ENCODE assay signal across 26 mouse cellular contexts in genomic region chr1:128650596-128650995, GRCm38 (mm10).
"Had no signal": no experiment of that assay in that cellular context is flagged by ENCODE, and none has a peak within 500 bp of the region (broad histone marks: within the 10 kb centered on the region; RNA-seq: fewer than 3 reads in every experiment).

No protein-coding gene starts in this region.

- H3K36me3 ChIP-seq: heart, embryonic 13.5 days; heart, embryonic 15.5 days; hindbrain, embryonic 12.5 days; kidney, embryonic 15.5 days; limb, embryonic 13.5 days; limb, embryonic 15.5 days; liver, embryonic 12.5 days had no signal

- DNase-seq: gastrocnemius, postnatal 14 days; gastrocnemius, postnatal 36 days; heart, adult 11 months; heart, adult 2 months; heart, postnatal 14 days; heart, postnatal 36 days; kidney, adult 11 months; kidney, adult 2 months; kidney, adult 9 months; kidney, postnatal 14 days; kidney, postnatal 36 days; layer of hippocampus, adult 9-11 months; layer of hippocampus, postnatal 36 days; left cerebral cortex, postnatal 4 days had no signal

- H3K4me1 ChIP-seq: heart, embryonic 13.5 days; heart, embryonic 15.5 days; limb, embryonic 13.5 days; limb, embryonic 15.5 days; liver, embryonic 12.5 days had no signal

- H3K27ac ChIP-seq: heart, adult 2 months; heart, embryonic 15.5 days; hindbrain, embryonic 12.5 days; hindbrain, embryonic 14.5 days; kidney, embryonic 15.5 days; kidney, postnatal 0 days; limb, embryonic 13.5 days; limb, embryonic 15.5 days; liver, embryonic 12.5 days had no signal

- H3K9ac ChIP-seq: heart, embryonic 13.5 days; heart, embryonic 15.5 days; hindbrain, embryonic 12.5 days; hindbrain, embryonic 14.5 days; kidney, embryonic 15.5 days; limb, embryonic 13.5 days; limb, embryonic 15.5 days; liver, embryonic 12.5 days had no signal

- ATAC-seq: hindbrain, embryonic 16.5 days; intestine, embryonic 16.5 days; liver, embryonic 12.5 days had no signal

- H3K4me3 ChIP-seq: heart, adult 2 months; heart, embryonic 13.5 days; heart, embryonic 15.5 days; hindbrain, embryonic 12.5 days; kidney, embryonic 15.5 days; limb, embryonic 13.5 days; limb, embryonic 15.5 days; liver, embryonic 12.5 days had no signal

- H3K27me3 ChIP-seq: heart, embryonic 15.5 days; hindbrain, embryonic 12.5 days; kidney, embryonic 15.5 days; limb, embryonic 13.5 days; limb, embryonic 15.5 days; liver, embryonic 12.5 days had no signal

- H3K4me2 ChIP-seq: heart, embryonic 11.5 days; heart, embryonic 13.5 days; heart, embryonic 15.5 days; hindbrain, embryonic 12.5 days; hindbrain, embryonic 14.5 days; kidney, embryonic 15.5 days; limb, embryonic 13.5 days; limb, embryonic 15.5 days; liver, embryonic 12.5 days had no signal

- H3K9me3 ChIP-seq: heart, embryonic 13.5 days; heart, embryonic 15.5 days; hindbrain, embryonic 12.5 days; kidney, embryonic 15.5 days; limb, embryonic 13.5 days; limb, embryonic 15.5 days; liver, embryonic 12.5 days had no signal
